Mouse (Mus musculus) forebrain, embryonic 12.5 days (tissue): ENCODE results near the gene Enpp6. TPM values are rescaled to one million over a fixed set of nuclear protein-coding genes. Genes with fewer than 3 reads are reported as not detected.

Source experiments
- polyA plus RNA-seq: library from polyadenylated mRNA; unstranded; fragments of >200 nt; fragmentation: Nextera tagmentation; extraction: Ambion mirVana; gene quantifications from 2 replicates; pipeline ENCODE4 v1.2.1, GENCODE M21; 2016

Gene Enpp6
- polyA plus RNA-seq, 1 experiment from 2014 or later = 0.14 TPM

Other genes with a start within 250 kb of the Enpp6 start
- gene Irf2, start 247.2 kb upstream of the Enpp6 start, polyA plus RNA-seq = 11.5 and 11.7 TPM in 2 replicates